Mouse (Mus musculus): Measurements from ENCODE around the gene Eif2ak2. TPM values are rescaled to one million over a fixed set of nuclear protein-coding genes. Genes with fewer than 3 reads are reported as not detected.

The Eif2ak2 gene
- 8.2 and 8.3 TPM in 2 replicates for polyA plus RNA-seq (2014; fragmentation: Nextera tagmentation; extraction: Ambion mirVana)

DNA sequence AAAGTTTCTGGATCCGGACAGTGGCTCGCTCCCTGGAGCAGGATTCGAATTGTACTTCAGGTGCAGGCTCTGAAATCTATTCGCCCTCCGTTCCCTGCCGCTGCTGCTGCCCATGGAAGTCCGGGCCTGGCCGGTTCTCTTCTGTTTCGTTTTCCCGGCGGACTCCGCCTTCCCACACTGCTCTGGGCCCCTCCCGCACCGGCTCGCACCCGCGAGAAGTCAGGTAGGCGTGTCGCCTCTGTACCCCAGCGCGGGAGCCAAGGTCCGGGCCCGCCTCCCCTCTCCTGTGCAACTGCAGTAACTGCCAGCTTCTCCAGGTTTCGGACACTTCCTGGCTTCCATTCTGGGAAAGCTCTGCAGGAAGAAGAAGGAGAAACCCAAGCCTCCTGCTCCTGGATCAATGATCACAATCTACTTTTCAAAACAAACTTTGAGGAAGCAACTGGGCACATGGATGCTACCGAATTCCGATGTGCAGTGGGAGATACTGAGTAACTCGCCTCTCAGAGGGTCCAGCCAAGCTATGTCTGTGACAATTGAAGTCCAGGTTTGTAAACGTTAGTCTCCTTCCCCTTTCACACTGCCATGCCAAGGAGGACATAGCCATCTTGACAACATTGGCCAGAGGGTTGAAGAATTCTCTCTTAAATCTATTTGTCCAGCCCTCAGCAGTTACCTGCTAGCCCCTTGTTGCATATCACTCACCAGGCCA, at the start of gene Eif2ak2:
TSS of gene Eif2ak2 (minus strand) at position 173 of the 712 bp plus-strand sequence.
- WGBS: 2% methylated on average over 28 of the region's 28 CpGs
- peak within 1 kb of the TSS; percentile 69 for H3K4me3 ChIP-seq (ENCODE audit: low read depth, low read length)
- H3K9ac ChIP-seq (ENCODE audit: low read depth, low read length): peak within 1 kb of the TSS; percentile 79
- ATAC-seq (replicated peaks; ENCODE audit: low FRiP score) (peak; percentile 100), DNase-seq (ENCODE audit: low spot score) (peak; percentile 84)
- no peaks in the 10 kb centered on the region for H3K27me3 ChIP-seq (replicated peaks; ENCODE audit: control insufficient read depth, insufficient read depth, low read length)
- peak within 1 kb of the TSS; percentile 47 for H3K27ac ChIP-seq (ENCODE audit: low read depth, low read length)
- no peaks in the 10 kb centered on the region for H3K9me3 ChIP-seq (ENCODE audit: control insufficient read depth, low read length)
- peak within 1 kb of the TSS; percentile 72 for H3K4me2 ChIP-seq
- H3K36me3 ChIP-seq (ENCODE audit: control insufficient read depth, insufficient read depth, low read length): peaks cover 4% of the 10 kb centered on the region; the same call in 1 of the 2 replicates
- peaks cover 4% of the 10 kb centered on the region; the same call in 1 of the 2 replicates for H3K4me1 ChIP-seq (replicated peaks; ENCODE audit: control insufficient read depth, insufficient read depth, low read length)

DNA sequence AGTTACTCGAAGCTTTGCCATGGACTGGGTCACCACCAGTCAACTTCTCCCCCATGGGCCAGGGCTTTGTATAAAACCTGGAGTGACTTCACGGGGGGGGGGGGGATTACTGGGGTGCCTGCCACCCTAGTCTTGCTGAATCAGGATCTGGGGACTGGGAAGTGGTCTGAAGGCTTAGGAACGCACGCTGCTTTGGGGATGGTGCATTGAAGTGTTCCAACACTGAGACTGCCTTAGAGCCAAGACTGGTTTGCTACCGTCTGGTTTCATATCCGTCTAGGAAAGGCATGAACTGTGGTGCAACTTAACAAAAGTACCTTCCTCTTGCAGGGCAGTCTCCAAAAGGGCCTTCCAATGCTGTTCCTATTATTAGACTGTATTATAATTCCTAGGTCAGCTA, 35.3 kb upstream of the Eif2ak2 start:
- Histone ChIP-seq H3K27ac (ENCODE audit: low read depth, low read length) (no peak overlapping the region), H3K4me3 (ENCODE audit: low read depth, low read length) (peak overlapping the region; percentile 62; the same call in 1 of the 2 replicates), H3K9me3 (ENCODE audit: control insufficient read depth, low read length) (no peaks in the 10 kb centered on the region), H3K9ac (ENCODE audit: low read depth, low read length) (no peak overlapping the region), H3K4me2 (peak overlapping the region; percentile 66), H3K36me3 (ENCODE audit: control insufficient read depth, insufficient read depth, low read length) (peaks cover 11% of the 10 kb centered on the region), H3K4me1 (replicated peaks; ENCODE audit: control insufficient read depth, insufficient read depth, low read length) (peaks cover 10% of the 10 kb centered on the region; the same call in 1 of the 2 replicates), H3K27me3 (replicated peaks; ENCODE audit: control insufficient read depth, insufficient read depth, low read length) (no peaks in the 10 kb centered on the region)
- DNase-seq (ENCODE audit: low spot score) (no peak), ATAC-seq (replicated peaks; ENCODE audit: low FRiP score) (no peak)
- WGBS: 58% methylated on average over 6 of the region's 6 CpGs

DNA sequence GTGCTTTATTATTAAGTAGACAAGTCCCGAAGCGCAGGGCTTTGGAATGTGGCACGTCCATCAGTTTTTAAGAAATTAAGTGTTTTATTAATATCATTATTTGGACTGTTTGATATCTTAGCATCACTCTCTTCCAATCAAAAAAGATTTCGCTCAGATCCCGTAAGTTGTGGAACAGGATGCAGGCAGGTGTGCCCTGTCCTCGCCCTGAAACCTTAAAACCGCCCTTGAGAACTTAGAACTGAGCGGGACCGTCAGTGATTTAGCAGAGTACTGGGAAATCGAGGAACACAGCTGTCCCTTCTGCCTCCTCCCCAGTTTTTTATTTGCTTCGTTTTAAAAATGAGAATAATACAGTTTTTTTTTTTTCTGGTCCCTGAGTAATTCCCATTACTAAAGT, 34.5 kb upstream of the Eif2ak2 start:
- Histone ChIP-seq H3K4me2 (peak overlapping the region; percentile 66), H3K36me3 (ENCODE audit: control insufficient read depth, insufficient read depth, low read length) (peaks cover 11% of the 10 kb centered on the region), H3K9ac (ENCODE audit: low read depth, low read length) (peak overlapping the region; percentile 64), H3K4me3 (ENCODE audit: low read depth, low read length) (peak overlapping the region; percentile 62), H3K27ac (ENCODE audit: low read depth, low read length) (peak overlapping the region; percentile 66), H3K27me3 (replicated peaks; ENCODE audit: control insufficient read depth, insufficient read depth, low read length) (no peaks in the 10 kb centered on the region), H3K4me1 (replicated peaks; ENCODE audit: control insufficient read depth, insufficient read depth, low read length) (peaks cover 10% of the 10 kb centered on the region; the same call in 1 of the 2 replicates), H3K9me3 (ENCODE audit: control insufficient read depth, low read length) (no peaks in the 10 kb centered on the region)
- DNase-seq (ENCODE audit: low spot score) (no peak), ATAC-seq (replicated peaks; ENCODE audit: low FRiP score) (peak; percentile 27)
- 5% methylated on average over 11 of the region's 11 CpGs for WGBS

DNA sequence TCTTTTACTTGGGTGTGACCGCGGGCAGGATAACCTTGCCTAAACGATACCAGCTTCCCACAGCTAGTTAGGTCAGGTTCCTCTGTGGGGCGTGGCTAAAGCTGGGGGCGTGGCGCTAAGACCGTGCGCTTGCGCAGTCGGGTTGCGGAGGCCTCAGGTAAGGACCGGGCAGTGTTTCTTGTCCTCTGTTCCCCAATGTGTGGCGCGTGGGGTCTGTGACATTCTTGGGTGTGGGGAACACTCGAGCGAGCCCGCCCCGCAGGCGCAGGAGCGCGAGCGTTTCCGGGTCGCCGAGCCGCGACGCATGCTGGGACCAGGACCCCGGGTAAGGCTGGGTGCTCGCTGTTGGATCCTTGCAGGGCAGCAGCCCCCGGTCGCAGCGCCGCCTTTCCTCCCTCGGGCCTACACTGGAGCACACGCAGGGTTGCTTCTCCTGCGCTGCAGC, 34.0 kb upstream of the Eif2ak2 start, which contains the start of gene Cebpzos:
TSS of gene Cebpzos (plus strand) at position 132 of the 445 bp plus-strand sequence.
- H3K27ac ChIP-seq (ENCODE audit: low read depth, low read length): peak within 1 kb of the TSS; percentile 66
- peaks cover 10% of the 10 kb centered on the region; the same call in 1 of the 2 replicates for H3K4me1 ChIP-seq (replicated peaks; ENCODE audit: control insufficient read depth, insufficient read depth, low read length)
- H3K27me3 ChIP-seq (replicated peaks; ENCODE audit: control insufficient read depth, insufficient read depth, low read length): no peaks in the 10 kb centered on the region
- peak; percentile 93 for ATAC-seq (replicated peaks; ENCODE audit: low FRiP score)
- peak; percentile 90 for DNase-seq (ENCODE audit: low spot score)
- 1% methylated on average over 37 of the region's 37 CpGs for WGBS
- H3K9me3 ChIP-seq (ENCODE audit: control insufficient read depth, low read length): no peaks in the 10 kb centered on the region
- peak within 1 kb of the TSS; percentile 62 for H3K4me3 ChIP-seq (ENCODE audit: low read depth, low read length)
- peaks cover 7% of the 10 kb centered on the region for H3K36me3 ChIP-seq (ENCODE audit: control insufficient read depth, insufficient read depth, low read length)
- peak within 1 kb of the TSS; percentile 66 for H3K4me2 ChIP-seq
- H3K9ac ChIP-seq (ENCODE audit: low read depth, low read length): peak within 1 kb of the TSS; percentile 64

DNA sequence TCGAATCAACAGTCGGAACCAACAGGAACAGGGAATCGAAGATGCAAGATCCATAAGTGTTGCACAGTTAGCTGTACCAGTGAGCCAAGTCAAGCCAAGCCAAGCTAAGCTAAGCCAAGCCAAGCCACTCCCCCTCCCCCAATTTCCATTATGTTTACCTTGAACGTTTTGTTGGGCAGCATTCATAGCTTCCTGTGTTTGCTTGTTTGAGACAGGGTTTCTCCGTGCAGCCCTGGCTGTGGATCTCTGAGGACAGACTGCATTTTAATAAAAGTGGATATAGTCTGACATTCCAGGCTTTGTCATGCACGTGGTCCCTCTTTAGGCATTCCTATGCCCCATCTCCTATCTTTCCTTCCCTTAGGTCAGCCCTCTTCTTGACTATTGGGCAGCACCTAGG, 33.4 kb upstream of the Eif2ak2 start:
- ATAC-seq (replicated peaks; ENCODE audit: low FRiP score) (no peak), DNase-seq (ENCODE audit: low spot score) (no peak)
- WGBS: 48% methylated on average over 6 of the region's 6 CpGs
- H3K4me3 ChIP-seq (ENCODE audit: low read depth, low read length): peak overlapping the region; percentile 62
- H3K4me1 ChIP-seq (replicated peaks; ENCODE audit: control insufficient read depth, insufficient read depth, low read length): peaks cover 10% of the 10 kb centered on the region; the same call in 1 of the 2 replicates
- H3K27ac ChIP-seq (ENCODE audit: low read depth, low read length): peak overlapping the region; percentile 66; the same call in 1 of the 2 replicates
- peak overlapping the region; percentile 66 for H3K4me2 ChIP-seq
- H3K9me3 ChIP-seq (ENCODE audit: control insufficient read depth, low read length): no peaks in the 10 kb centered on the region
- peaks cover 7% of the 10 kb centered on the region; the same call in 1 of the 2 replicates for H3K36me3 ChIP-seq (ENCODE audit: control insufficient read depth, insufficient read depth, low read length)
- no peaks in the 10 kb centered on the region for H3K27me3 ChIP-seq (replicated peaks; ENCODE audit: control insufficient read depth, insufficient read depth, low read length)
- H3K9ac ChIP-seq (ENCODE audit: low read depth, low read length): peak overlapping the region; percentile 64

DNA sequence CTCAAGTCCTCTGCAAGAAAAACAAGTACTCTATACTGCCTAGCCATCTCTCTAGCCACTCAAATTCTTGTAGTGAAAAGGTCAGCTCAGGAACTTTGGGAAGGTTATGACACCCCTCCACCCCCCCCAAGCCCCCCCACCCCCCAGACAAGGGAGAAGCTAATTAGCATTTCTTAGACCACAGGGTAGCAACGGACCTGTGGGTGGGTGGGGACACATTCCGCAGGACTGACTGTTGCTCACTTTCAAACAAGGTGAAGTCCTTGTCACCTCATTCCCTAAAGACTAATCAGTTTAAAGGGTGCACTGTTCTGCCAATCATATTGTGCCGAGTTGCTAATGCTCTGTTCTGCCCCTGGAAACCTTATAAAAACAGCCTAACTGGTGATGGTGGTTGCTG, 31.5 kb upstream of the Eif2ak2 start:
- no peak overlapping the region for H3K4me2 ChIP-seq
- ATAC-seq (replicated peaks; ENCODE audit: low FRiP score) (no peak), DNase-seq (ENCODE audit: low spot score) (no peak)
- WGBS: 72% methylated on average over 3 of the region's 3 CpGs
- peaks cover 10% of the 10 kb centered on the region; the same call in 1 of the 2 replicates for H3K4me1 ChIP-seq (replicated peaks; ENCODE audit: control insufficient read depth, insufficient read depth, low read length)
- H3K27ac ChIP-seq (ENCODE audit: low read depth, low read length): no peak overlapping the region
- H3K4me3 ChIP-seq (ENCODE audit: low read depth, low read length): no peak overlapping the region
- peaks cover 3% of the 10 kb centered on the region; the same call in 1 of the 2 replicates for H3K36me3 ChIP-seq (ENCODE audit: control insufficient read depth, insufficient read depth, low read length)
- H3K27me3 ChIP-seq (replicated peaks; ENCODE audit: control insufficient read depth, insufficient read depth, low read length): no peaks in the 10 kb centered on the region
- no peak overlapping the region for H3K9ac ChIP-seq (ENCODE audit: low read depth, low read length)
- H3K9me3 ChIP-seq (ENCODE audit: control insufficient read depth, low read length): no peaks in the 10 kb centered on the region

DNA sequence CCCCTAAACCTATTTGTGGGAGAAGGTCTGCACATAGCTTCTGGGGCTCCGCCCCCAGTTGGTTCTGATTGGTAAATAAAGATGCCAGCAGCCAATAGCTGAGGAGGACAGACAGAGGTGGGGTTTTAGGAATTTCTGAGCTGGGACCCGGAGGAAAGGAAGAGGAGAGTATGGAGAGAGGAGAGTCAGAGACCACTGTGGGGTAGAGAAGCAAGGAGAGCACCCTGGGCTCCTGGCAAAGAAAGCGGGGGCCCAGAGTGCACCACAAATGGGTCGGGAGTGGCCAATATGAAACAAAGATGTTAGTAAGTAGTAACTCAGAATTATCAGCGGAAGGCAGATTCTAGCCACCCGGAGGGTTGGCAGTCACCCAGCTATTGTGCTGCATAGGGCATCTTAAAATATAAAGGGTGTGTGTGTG, 30.5 kb upstream of the Eif2ak2 start:
- Histone ChIP-seq H3K36me3 (ENCODE audit: control insufficient read depth, insufficient read depth, low read length) (no peaks in the 10 kb centered on the region), H3K4me1 (replicated peaks; ENCODE audit: control insufficient read depth, insufficient read depth, low read length) (peaks cover 10% of the 10 kb centered on the region; the same call in 1 of the 2 replicates), H3K9me3 (ENCODE audit: control insufficient read depth, low read length) (no peaks in the 10 kb centered on the region), H3K9ac (ENCODE audit: low read depth, low read length) (no peak overlapping the region), H3K4me2 (peak overlapping the region; percentile 52), H3K27me3 (replicated peaks; ENCODE audit: control insufficient read depth, insufficient read depth, low read length) (no peaks in the 10 kb centered on the region), H3K4me3 (ENCODE audit: low read depth, low read length) (peak overlapping the region; percentile 41), H3K27ac (ENCODE audit: low read depth, low read length) (no peak overlapping the region)
- 26% methylated on average over 6 of the region's 6 CpGs for WGBS
- ATAC-seq (replicated peaks; ENCODE audit: low FRiP score): peak; percentile 46
- DNase-seq (ENCODE audit: low spot score): no peak

DNA sequence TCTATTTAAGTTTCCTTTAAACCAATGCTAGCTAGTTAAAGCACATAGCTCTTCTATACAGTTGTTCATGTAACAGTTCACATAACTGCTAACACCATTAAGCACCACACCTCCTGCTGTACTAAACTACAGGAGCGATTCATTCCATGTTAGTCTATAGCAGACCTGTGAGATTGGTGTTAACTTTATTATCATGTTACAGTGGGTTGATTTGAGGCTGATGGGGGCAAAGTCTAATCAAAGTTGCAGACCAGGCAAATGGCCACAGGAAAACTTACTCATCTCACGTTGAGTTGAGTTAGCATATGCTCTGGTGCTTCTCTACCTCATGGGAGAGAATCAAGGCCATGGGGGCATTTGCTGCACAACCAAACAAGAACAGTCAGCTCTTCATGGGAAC, 27.0 kb upstream of the Eif2ak2 start:
- Histone ChIP-seq H3K36me3 (ENCODE audit: control insufficient read depth, insufficient read depth, low read length) (no peaks in the 10 kb centered on the region), H3K9ac (ENCODE audit: low read depth, low read length) (no peak overlapping the region), H3K9me3 (ENCODE audit: control insufficient read depth, low read length) (no peaks in the 10 kb centered on the region), H3K27me3 (replicated peaks; ENCODE audit: control insufficient read depth, insufficient read depth, low read length) (no peaks in the 10 kb centered on the region), H3K4me2 (no peak overlapping the region), H3K4me1 (replicated peaks; ENCODE audit: control insufficient read depth, insufficient read depth, low read length) (no peaks in the 10 kb centered on the region), H3K4me3 (ENCODE audit: low read depth, low read length) (no peak overlapping the region), H3K27ac (ENCODE audit: low read depth, low read length) (no peak overlapping the region)
- ATAC-seq (replicated peaks; ENCODE audit: low FRiP score): no peak
- DNase-seq (ENCODE audit: low spot score): no peak
- 75% methylated on average over 2 of the region's 2 CpGs for WGBS

Data from liver, embryonic 11.5 days (tissue).